Mouse (Mus musculus) spleen, adult 2 months (tissue): Measurements from ENCODE around the gene Mgst3.

ENCODE experiments used
- CTCF ChIP-seq: fragments of 200-500 bp; IDR thresholded peaks from 2 replicates; pipeline ENCODE4 v1.5.1; 2011; ENCODE audit warnings: mild to moderate bottlenecking, inconsistent platforms; ENCODE audit not compliant: insufficient read depth, insufficient read length, insufficient replicate concordance; ENCODE audit errors: extremely low read depth
- POLR2A ChIP-seq: fragments of 200-500 bp; IDR thresholded peaks from 2 replicates; pipeline ENCODE4 v1.6.1; 2011; ENCODE audit warnings: low read depth, low read length, inconsistent platforms

DNA sequence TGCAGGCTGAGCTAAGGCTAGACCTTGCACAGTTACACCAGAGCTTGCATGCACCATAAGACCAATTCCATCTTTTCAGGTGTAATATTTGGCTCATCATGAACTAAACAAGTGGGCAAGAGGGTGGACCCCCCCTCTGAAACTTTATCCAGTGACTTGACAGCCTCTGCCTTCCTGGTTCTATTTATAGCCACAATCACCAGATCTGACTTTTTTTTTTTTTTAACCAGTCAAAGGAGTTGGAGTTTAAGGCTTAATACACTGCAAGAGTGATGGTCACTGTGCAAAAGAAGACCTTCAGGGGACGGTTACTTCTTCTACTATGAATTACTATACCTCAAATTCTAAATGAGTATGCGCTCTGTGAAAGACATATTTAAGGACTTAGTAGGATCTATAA lies 8.4 kb downstream of the Mgst3 start:
- TF ChIP-seq CTCF (no peak), POLR2A (no peak)
